In genomic region chr10:78575690-78576089, GRCm38 (mm10) we compare ENCODE assay signal across 8 mouse cellular contexts. TPM values are rescaled to one million over a fixed set of nuclear protein-coding genes. Genes with fewer than 3 reads are reported as not detected.
A peak's percentile ranks its signal among the peaks of the same experiment; 100 is the strongest.
DNase-seq lines count a peak whose midpoint lies in the region; ATAC-seq and TF ChIP-seq lines count a peak whose summit lies in the region.

No protein-coding gene starts in this region.

- no peaks in the 10 kb centered on the region for H3K9me3 ChIP-seq in embryonic facial prominence, embryonic 10.5 days
- H3K9me3 ChIP-seq in hindbrain, embryonic 14.5 days (ENCODE audit: control insufficient read depth, low read length), result no peaks in the 10 kb centered on the region

- H3K4me3 ChIP-seq in C2C12 (ENCODE audit: insufficient read depth, poor library complexity, severe bottlenecking), result peak overlapping the region; percentile 64
- H3K4me3 ChIP-seq in embryonic facial prominence, embryonic 10.5 days, result peak overlapping the region; percentile 78
- peak overlapping the region; percentile 43; the same call in 1 of the 2 replicates for H3K4me3 ChIP-seq in hindbrain, embryonic 14.5 days (replicated peaks; ENCODE audit: low read length)

- H3K79me3 ChIP-seq in C2C12 (ENCODE audit: low read depth), result no peaks in the 10 kb centered on the region

- peak overlapping the region; percentile 52 for H3ac ChIP-seq in C2C12 (ENCODE audit: control insufficient read depth, insufficient read length, low read depth)

- peaks cover 14% of the 10 kb centered on the region for H3K4me1 ChIP-seq in embryonic facial prominence, embryonic 10.5 days
- H3K4me1 ChIP-seq in hindbrain, embryonic 14.5 days (replicated peaks; ENCODE audit: control insufficient read depth, insufficient read depth, low read length), result peaks cover 7% of the 10 kb centered on the region; the same call in 1 of the 2 replicates

- no peaks in the 10 kb centered on the region for H3K27me3 ChIP-seq in C2C12 (ENCODE audit: control insufficient read depth, insufficient read depth, insufficient read length)
- H3K27me3 ChIP-seq in embryonic facial prominence, embryonic 10.5 days (replicated peaks; ENCODE audit: low read depth, poor library complexity, severe bottlenecking), result no peaks in the 10 kb centered on the region
- H3K27me3 ChIP-seq in hindbrain, embryonic 14.5 days (ENCODE audit: control insufficient read depth, insufficient read depth, low read length), result no peaks in the 10 kb centered on the region

- WGBS in embryonic facial prominence, embryonic 10.5 days, result 87% methylated on average over 2 of the region's 2 CpGs
- WGBS in hindbrain, embryonic 14.5 days, result 56% methylated on average over 2 of the region's 2 CpGs

- no peak for ATAC-seq in hindbrain, embryonic 14.5 days (ENCODE audit: low FRiP score)
- ATAC-seq in megakaryocyte progenitor cell, adult 5-6 weeks (replicated peaks; ENCODE audit: poor library complexity), result peak; percentile 6; the same call in 1 of the 2 replicates
- ATAC-seq in granulocyte monocyte progenitor cell, adult 5-6 weeks (replicated peaks; ENCODE audit: poor library complexity, severe bottlenecking), result no peak

- H3K4me2 ChIP-seq in hindbrain, embryonic 14.5 days (replicated peaks), result peak overlapping the region; percentile 59

- no peak overlapping the region for H3K27ac ChIP-seq in embryonic facial prominence, embryonic 10.5 days (replicated peaks)
- no peak overlapping the region for H3K27ac ChIP-seq in hindbrain, embryonic 14.5 days

- H3K79me2 ChIP-seq in C2C12 (ENCODE audit: control insufficient read depth, insufficient read depth), result no peaks in the 10 kb centered on the region

- DNase-seq in MEL-GATA-1-ER (ENCODE audit: extremely low read depth, low read depth), result peak; percentile 18
- peak; percentile 5 for DNase-seq in embryonic facial prominence, embryonic 10.5 days (ENCODE audit: low spot score)
- peak; percentile 71 for DNase-seq in hindbrain, embryonic 14.5 days (ENCODE audit: low spot score)
- DNase-seq in layer of hippocampus, adult 9-11 months, result peak; percentile 74
- DNase-seq in embryo, embryonic 11 days, result no peak

- H3K36me3 ChIP-seq in C2C12 (ENCODE audit: control insufficient read depth, insufficient read depth), result peaks cover 13% of the 10 kb centered on the region
- peaks cover 40% of the 10 kb centered on the region for H3K36me3 ChIP-seq in embryonic facial prominence, embryonic 10.5 days (replicated peaks)
- H3K36me3 ChIP-seq in hindbrain, embryonic 14.5 days (replicated peaks; ENCODE audit: control insufficient read depth, insufficient read depth), result peaks cover 40% of the 10 kb centered on the region

- peak overlapping the region; percentile 59; the same call in 1 of the 2 replicates for H3K9ac ChIP-seq in hindbrain, embryonic 14.5 days

- no peak for TF ChIP-seq CTCF in C2C12 (IDR thresholded peaks at IDR 0.05; ENCODE audit: control insufficient read depth, insufficient read depth, insufficient read length)

TF ChIP-seq in C2C12, 6 proteins besides CTCF, POLR2A, EP300 and RAD21:
- TF ChIP-seq USF1 (IDR thresholded peaks at IDR 0.05; ENCODE audit: low read depth) (no peak), MYOG (IDR thresholded peaks at IDR 0.05; ENCODE audit: control insufficient read depth, extremely low read depth, insufficient read length) (no peak), FOSL1 (IDR thresholded peaks at IDR 0.05; ENCODE audit: insufficient read depth, low read length, poor library complexity, severe bottlenecking) (no peak), MAX (IDR thresholded peaks at IDR 0.05) (no peak), MYOD1 (IDR thresholded peaks at IDR 0.05; ENCODE audit: control insufficient read depth, insufficient read length, low read depth) (no peak), CEBPB (IDR thresholded peaks at IDR 0.05; ENCODE audit: low read depth) (no peak)

RNA-seq across cellular contexts. Expression of gene Ilvbl, which starts 1.5 kb away (rescaled TPM):
- 23.7 TPM for polyA plus RNA-seq in C2C12 (2012; fragmentation: generic; extraction: Trizol)
- 36.0 and 40.7 TPM in 2 replicates for polyA plus RNA-seq in embryonic facial prominence, embryonic 10.5 days (2016; fragmentation: Nextera tagmentation; extraction: Ambion mirVana)
- polyA plus RNA-seq in hindbrain, embryonic 14.5 days (2014; fragmentation: Nextera tagmentation; extraction: Ambion mirVana), result 42.7 and 46.0 TPM in 2 replicates
- 23.1 and 26.9 TPM in 2 replicates for total RNA-seq in megakaryocyte progenitor cell, adult 5-6 weeks (2015)
- total RNA-seq in megakaryocyte progenitor cell, adult 5-6 weeks (2017), result 9.1 and 9.6 TPM in 2 replicates
- 32.0 and 52.0 TPM in 2 replicates for total RNA-seq in granulocyte monocyte progenitor cell, adult 5-6 weeks (2014; fragmentation: Nextera tagmentation)
- total RNA-seq in granulocyte monocyte progenitor cell, adult 5-6 weeks (2017), result 15.7 and 19.9 TPM in 2 replicates

RNA-seq across cellular contexts. Expression of gene Syde1, which starts 16.1 kb away (rescaled TPM):
- polyA plus RNA-seq in C2C12 (2012; fragmentation: generic; extraction: Trizol), result 37.2 TPM
- 19.1 and 19.3 TPM in 2 replicates for polyA plus RNA-seq in embryonic facial prominence, embryonic 10.5 days (2016; fragmentation: Nextera tagmentation; extraction: Ambion mirVana)
- 3.6 and 4.2 TPM in 2 replicates for polyA plus RNA-seq in hindbrain, embryonic 14.5 days (2014; fragmentation: Nextera tagmentation; extraction: Ambion mirVana)
- total RNA-seq in megakaryocyte progenitor cell, adult 5-6 weeks (2015), result 0.73 and 1.3 TPM in 2 replicates
- total RNA-seq in megakaryocyte progenitor cell, adult 5-6 weeks (2017), result 0.54 and 0.78 TPM in 2 replicates
- total RNA-seq in granulocyte monocyte progenitor cell, adult 5-6 weeks (2014; fragmentation: Nextera tagmentation), result 0.21 and 2.4 TPM in 2 replicates
- total RNA-seq in granulocyte monocyte progenitor cell, adult 5-6 weeks (2017), result 0.43 and 0.67 TPM in 2 replicates

RNA-seq across cellular contexts. Expression of gene Olfr1357, which starts 42.2 kb away (rescaled TPM):
- not detected for polyA plus RNA-seq in C2C12 (2012; fragmentation: generic; extraction: Trizol)
- not detected in 2 replicates for polyA plus RNA-seq in embryonic facial prominence, embryonic 10.5 days (2016; fragmentation: Nextera tagmentation; extraction: Ambion mirVana)
- polyA plus RNA-seq in hindbrain, embryonic 14.5 days (2014; fragmentation: Nextera tagmentation; extraction: Ambion mirVana), result not detected in 2 replicates
- not detected in 2 replicates for total RNA-seq in megakaryocyte progenitor cell, adult 5-6 weeks (2015)
- not detected in 2 replicates for total RNA-seq in megakaryocyte progenitor cell, adult 5-6 weeks (2017)
- total RNA-seq in granulocyte monocyte progenitor cell, adult 5-6 weeks (2014; fragmentation: Nextera tagmentation), result not detected in 2 replicates
- not detected in 2 replicates for total RNA-seq in granulocyte monocyte progenitor cell, adult 5-6 weeks (2017)

RNA-seq across cellular contexts. Expression of gene Olfr1358, which starts 58.5 kb away (rescaled TPM):
- polyA plus RNA-seq in C2C12 (2012; fragmentation: generic; extraction: Trizol), result not detected
- not detected in 2 replicates for polyA plus RNA-seq in embryonic facial prominence, embryonic 10.5 days (2016; fragmentation: Nextera tagmentation; extraction: Ambion mirVana)
- not detected in 2 replicates for polyA plus RNA-seq in hindbrain, embryonic 14.5 days (2014; fragmentation: Nextera tagmentation; extraction: Ambion mirVana)
- total RNA-seq in megakaryocyte progenitor cell, adult 5-6 weeks (2015), result not detected in 2 replicates
- total RNA-seq in megakaryocyte progenitor cell, adult 5-6 weeks (2017), result not detected in 2 replicates
- total RNA-seq in granulocyte monocyte progenitor cell, adult 5-6 weeks (2014; fragmentation: Nextera tagmentation), result not detected in 2 replicates
- total RNA-seq in granulocyte monocyte progenitor cell, adult 5-6 weeks (2017), result not detected in 2 replicates
